Mouse (Mus musculus) heart, embryonic 10.5 days (tissue): ENCODE data around the gene Carns1. TPM values are rescaled to one million over a fixed set of nuclear protein-coding genes. Genes with fewer than 3 reads are reported as not detected.
"Not testable (repeated sequence)": the region's sequence is repeated elsewhere in the genome, so short reads cannot be mapped to it uniquely, and the experiment has no call there.

Experiments
- DNase-seq: peaks from one replicate; pipeline ENCODE4 v3.0.0-alpha.2; 2017; ENCODE audit warnings: low spot score
- H3K27ac ChIP-seq: fragments of 300-500 bp; sonication (generic); 2 replicates; pipeline ENCODE4 v1.5.1; 2016; ENCODE audit warnings: mild to moderate bottlenecking
- H3K27me3 ChIP-seq: fragments of 300-500 bp; sonication (generic); 2 replicates; pipeline ENCODE4 v1.6.1; 2016; ENCODE audit warnings: mild to moderate bottlenecking; ENCODE audit not compliant: poor library complexity, insufficient read depth, severe bottlenecking
- H3K36me3 ChIP-seq: fragments of 300-500 bp; sonication (generic); 2 replicates; pipeline ENCODE4 v1.6.1; 2016; ENCODE audit warnings: mild to moderate bottlenecking, moderate library complexity
- H3K4me1 ChIP-seq: fragments of 300-500 bp; sonication (generic); 2 replicates; pipeline ENCODE4 v1.6.1; 2016; ENCODE audit warnings: mild to moderate bottlenecking
- H3K4me3 ChIP-seq: fragments of 300-500 bp; sonication (generic); 2 replicates; pipeline ENCODE4 v1.5.1; 2016; ENCODE audit warnings: mild to moderate bottlenecking, moderate library complexity
- H3K9me3 ChIP-seq: fragments of 300-500 bp; sonication (generic); 2 replicates; pipeline ENCODE4 v1.6.1; 2016; ENCODE audit warnings: mild to moderate bottlenecking, moderate library complexity
- WGBS: fragments of 180-500 bp; shearing (Covaris S2); methylation state at CpG from one replicate; pipeline ENCODE4 v1.1.7; 2016; 5-methylcytosine and 5-hydroxymethylcytosine counted together
- polyA plus RNA-seq: library from polyadenylated mRNA; unstranded; fragments of >200 nt; fragmentation: Nextera tagmentation; extraction: Ambion mirVana; gene quantifications from 2 replicates; pipeline ENCODE4 v1.2.1, GENCODE M21; 2016

The Carns1 gene
- polyA plus RNA-seq, 1 experiment from 2014 or later, result 2.8 TPM

DNA sequence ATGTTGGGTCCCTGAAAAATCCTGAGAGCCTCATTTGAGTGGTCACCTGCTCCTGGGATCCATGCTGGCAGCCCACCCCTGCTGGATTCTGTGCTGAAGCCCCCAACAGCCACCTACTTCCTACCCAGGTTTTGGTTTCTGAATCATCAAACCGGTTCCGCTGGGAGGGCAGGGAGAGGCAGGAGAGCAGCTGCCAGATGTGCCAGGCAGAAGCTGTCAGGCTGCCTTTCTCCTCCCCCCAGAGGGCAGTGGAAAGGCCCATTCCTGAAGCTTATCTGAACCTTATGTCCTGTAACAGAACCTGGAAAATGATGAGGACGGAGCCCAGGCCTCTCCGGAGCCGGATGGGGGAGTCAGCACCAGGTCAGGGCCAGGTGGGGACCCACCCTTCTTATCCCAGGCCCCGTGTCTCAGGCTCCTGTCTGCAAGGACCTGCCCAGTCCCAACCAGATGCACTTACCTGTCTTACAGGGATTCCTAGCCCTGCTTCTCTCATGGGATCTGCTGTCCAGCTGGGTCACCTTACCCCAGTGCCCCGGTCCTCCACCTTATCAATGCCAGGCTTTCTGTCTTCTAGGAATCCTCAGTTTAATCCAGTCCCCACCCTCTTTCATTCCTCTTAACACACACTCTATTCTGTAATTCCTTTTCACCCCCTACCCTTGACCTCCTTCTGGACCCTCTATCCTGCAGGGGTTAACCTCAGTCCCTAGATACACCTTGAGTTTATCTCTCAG lies 48.4 kb downstream of the Carns1 start:
- Histone ChIP-seq H3K4me1 (peaks cover 19% of the 10 kb centered on the region), H3K27ac (peak overlapping the region; percentile 92), H3K9me3 (no peaks in the 10 kb centered on the region), H3K36me3 (peaks cover 40% of the 10 kb centered on the region), H3K27me3 (no peaks in the 10 kb centered on the region), H3K4me3 (peak overlapping the region; percentile 84)
- WGBS, result 67% methylated on average over 7 of the region's 7 CpGs
- no peak for DNase-seq

GRCm38 (mm10) chr19:4125741-4126696 lies 49.3 kb downstream of the Carns1 start, which contains the start of gene Aip:
Gene Aip, minus strand, starts transcription at chr19:4125858.
- H3K27ac ChIP-seq, result peak within 1 kb of the TSS; percentile 92
- H3K36me3 ChIP-seq, result peaks cover 31% of the 10 kb centered on the region
- peaks cover 22% of the 10 kb centered on the region for H3K4me1 ChIP-seq
- H3K9me3 ChIP-seq, result no peaks in the 10 kb centered on the region
- H3K4me3 ChIP-seq, result peak within 1 kb of the TSS; percentile 84
- H3K27me3 ChIP-seq, result no peaks in the 10 kb centered on the region
- DNase-seq, result peak; percentile 99
- WGBS, result 1% methylated on average over 64 of the region's 64 CpGs

- peaks cover 30% of the 10 kb centered on the region for H3K4me1 ChIP-seq
- peak overlapping the region; percentile 84 for H3K4me3 ChIP-seq
- peak overlapping the region; percentile 92 for H3K27ac ChIP-seq
- DNase-seq, H3K27me3 ChIP-seq, H3K9me3 ChIP-seq: not testable (repeated sequence)
- H3K36me3 ChIP-seq, result peaks cover 26% of the 10 kb centered on the region
- WGBS, result 18% methylated on average over 4 of the region's 4 CpGs
Measured at GRCm38 (mm10) chr19:4125268-4125667, 50.0 kb downstream of the Carns1 start.

DNA sequence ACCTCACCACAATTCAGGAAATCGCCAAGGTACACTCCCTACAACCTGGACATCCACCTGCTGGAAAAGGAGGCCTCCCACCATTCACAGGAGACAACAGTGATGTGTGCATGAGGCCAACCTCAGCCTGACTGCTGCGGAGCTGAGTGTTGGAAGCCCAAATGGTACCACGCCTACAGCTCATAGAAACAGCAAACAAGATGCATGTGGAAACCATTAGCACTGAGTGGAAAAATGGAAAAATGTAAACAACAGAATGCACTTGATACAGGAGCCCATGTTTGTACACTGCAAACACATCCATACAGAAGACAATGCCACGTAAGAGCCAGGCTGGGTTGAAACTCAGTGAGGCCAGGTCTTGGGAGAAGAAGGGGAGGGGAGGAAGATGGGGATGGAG lies 50.8 kb downstream of the Carns1 start:
- Histone ChIP-seq H3K27me3 (no peaks in the 10 kb centered on the region), H3K4me1 (peaks cover 28% of the 10 kb centered on the region), H3K27ac (no peak overlapping the region), H3K4me3 (no peak overlapping the region), H3K36me3 (peaks cover 19% of the 10 kb centered on the region), H3K9me3 (no peaks in the 10 kb centered on the region)
- 81% methylated on average over 4 of the region's 4 CpGs for WGBS
- no peak for DNase-seq

DNA sequence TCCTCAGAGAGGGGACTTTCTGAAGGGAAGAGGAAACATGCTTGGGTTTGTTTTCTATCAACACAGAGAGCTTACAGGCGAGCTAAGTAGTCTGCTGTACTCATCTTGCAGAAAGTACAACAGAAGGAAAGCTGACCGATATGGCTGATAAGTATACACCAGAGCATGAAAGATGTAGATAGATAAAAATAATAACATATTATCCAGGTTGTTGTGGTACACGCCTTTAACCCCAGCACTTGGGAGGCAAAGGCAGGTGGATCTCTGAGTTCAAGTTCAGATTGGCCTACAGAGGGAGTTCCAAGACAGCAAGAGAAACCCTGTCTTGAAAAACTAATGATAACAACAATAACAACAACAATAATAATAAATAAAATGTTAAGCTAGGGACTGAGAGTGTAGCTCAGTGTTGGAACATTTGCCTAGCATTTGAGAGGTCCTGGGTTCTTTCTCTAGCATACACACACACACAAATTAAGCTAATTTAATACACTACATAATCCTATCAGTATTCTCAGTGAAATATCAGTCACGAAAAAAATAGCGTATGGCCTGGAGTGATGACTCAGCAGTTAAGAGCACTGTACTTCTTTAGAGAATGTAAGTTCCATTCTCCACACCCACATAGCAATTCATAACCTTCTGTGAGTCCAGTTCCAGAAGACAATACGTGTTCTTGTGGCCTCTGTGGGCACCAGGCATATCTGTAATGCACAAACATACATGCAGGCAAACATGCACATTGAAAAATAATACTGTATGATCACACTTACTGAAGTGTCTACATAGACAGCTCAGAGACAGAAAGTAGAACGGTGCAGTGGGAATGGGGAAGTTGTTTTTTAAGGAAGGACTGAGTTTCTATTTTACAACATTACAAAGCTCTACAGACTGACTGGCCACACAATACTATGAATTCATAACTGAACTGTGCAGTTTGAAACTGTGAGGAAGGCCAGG lies 52.6 kb downstream of the Carns1 start:
- Histone ChIP-seq H3K36me3 (peaks cover 14% of the 10 kb centered on the region), H3K27me3 (no peaks in the 10 kb centered on the region), H3K27ac (no peak overlapping the region), H3K9me3 (no peaks in the 10 kb centered on the region), H3K4me1 (peaks cover 28% of the 10 kb centered on the region), H3K4me3 (no peak overlapping the region)
- DNase-seq, result no peak
- WGBS, result 79% methylated on average over 7 of the region's 7 CpGs

DNA sequence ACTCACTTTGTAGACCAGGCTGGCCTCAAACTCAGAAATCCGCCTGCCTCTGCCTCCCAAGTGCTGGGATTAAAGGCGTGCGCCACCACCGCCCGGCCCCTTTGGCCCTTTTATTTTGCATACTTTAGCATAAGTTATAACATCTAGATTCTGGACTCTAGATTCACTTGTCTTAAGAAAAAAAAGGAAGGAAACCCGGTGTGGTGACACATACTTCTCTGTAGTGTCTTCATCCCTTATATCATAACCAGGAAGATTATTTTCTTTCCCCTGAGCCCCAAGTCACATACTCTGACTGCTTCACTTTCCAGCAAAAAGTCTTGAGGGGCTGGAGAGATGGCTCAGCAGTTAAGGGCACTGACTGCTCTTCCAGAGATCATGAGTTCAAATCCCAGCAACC lies 53.4 kb downstream of the Carns1 start:
- not testable (repeated sequence) for DNase-seq, H3K27me3 ChIP-seq, H3K9me3 ChIP-seq, H3K4me3 ChIP-seq
- peaks cover 18% of the 10 kb centered on the region for H3K36me3 ChIP-seq
- peaks cover 20% of the 10 kb centered on the region for H3K4me1 ChIP-seq
- peak overlapping the region; percentile 89 for H3K27ac ChIP-seq
- 60% methylated on average over 6 of the region's 6 CpGs for WGBS

DNA sequence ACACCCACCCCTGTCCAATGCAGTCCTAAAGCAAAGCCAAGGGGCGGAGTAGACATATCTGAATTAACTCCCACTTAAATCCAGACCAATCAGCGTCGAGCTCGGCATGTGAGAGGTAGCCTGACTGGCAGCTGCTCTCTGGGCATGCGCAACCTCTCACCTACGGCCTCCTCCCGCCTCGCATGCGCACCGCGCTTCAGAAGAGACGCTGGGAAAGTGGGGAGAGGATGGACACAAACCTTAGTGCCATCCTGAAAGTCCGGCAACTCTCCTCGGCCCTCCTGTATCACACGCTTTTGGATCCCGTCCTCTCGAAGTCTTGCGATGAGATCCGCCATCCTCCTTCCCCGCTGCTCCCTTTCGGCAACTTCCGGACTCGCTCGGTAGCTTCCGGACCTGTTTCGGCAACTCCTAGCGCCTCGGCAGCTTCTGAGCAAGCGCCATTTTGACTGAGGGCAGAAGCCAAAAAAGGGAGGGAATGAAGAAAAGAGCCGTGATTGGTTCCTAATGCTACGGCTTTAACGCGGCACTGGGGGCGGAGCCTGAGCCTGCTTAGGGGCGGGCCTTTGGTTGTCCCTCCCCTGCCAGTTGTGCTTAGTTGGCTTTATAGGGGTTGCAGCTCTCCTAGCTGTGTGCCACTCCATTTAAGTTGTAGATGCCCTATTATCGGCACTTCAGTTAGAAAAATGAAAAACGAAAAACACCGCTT lies 54.0 kb downstream of the Carns1 start:
- Histone ChIP-seq H3K4me1 (peaks cover 14% of the 10 kb centered on the region; the same call in 1 of the 2 replicates), H3K4me3 (peak overlapping the region; percentile 62), H3K27me3 (no peaks in the 10 kb centered on the region), H3K36me3 (peaks cover 24% of the 10 kb centered on the region), H3K27ac (peak overlapping the region; percentile 89), H3K9me3 (no peaks in the 10 kb centered on the region)
- DNase-seq, result peak; percentile 98
- WGBS, result 4% methylated on average over 38 of the region's 38 CpGs

DNA sequence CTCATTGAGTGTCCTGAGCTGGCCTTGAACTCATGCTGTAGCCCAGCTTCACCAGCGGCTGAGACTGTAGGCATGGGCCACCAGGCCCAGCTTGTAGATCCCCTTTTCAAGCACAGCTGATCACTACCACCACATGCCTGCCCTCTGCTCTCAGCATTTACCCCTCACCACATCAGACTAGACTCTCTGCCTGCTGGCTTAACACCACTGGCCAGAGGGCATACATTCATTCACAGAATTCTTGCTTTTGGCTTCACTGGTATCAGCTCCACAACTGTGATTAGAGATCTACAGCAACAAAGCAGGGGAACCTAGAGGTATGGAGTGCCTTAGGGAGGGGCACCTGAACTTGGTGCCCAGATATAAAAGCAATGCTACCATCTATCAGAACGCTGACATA lies 54.8 kb downstream of the Carns1 start:
- H3K27me3 ChIP-seq, result no peaks in the 10 kb centered on the region
- no peak overlapping the region for H3K27ac ChIP-seq
- 89% methylated on average over 2 of the region's 2 CpGs for WGBS
- H3K4me3 ChIP-seq, result peak overlapping the region; percentile 62
- peaks cover 13% of the 10 kb centered on the region; the same call in 1 of the 2 replicates for H3K4me1 ChIP-seq
- peaks cover 32% of the 10 kb centered on the region for H3K36me3 ChIP-seq
- H3K9me3 ChIP-seq, result no peaks in the 10 kb centered on the region
- no peak for DNase-seq

DNA sequence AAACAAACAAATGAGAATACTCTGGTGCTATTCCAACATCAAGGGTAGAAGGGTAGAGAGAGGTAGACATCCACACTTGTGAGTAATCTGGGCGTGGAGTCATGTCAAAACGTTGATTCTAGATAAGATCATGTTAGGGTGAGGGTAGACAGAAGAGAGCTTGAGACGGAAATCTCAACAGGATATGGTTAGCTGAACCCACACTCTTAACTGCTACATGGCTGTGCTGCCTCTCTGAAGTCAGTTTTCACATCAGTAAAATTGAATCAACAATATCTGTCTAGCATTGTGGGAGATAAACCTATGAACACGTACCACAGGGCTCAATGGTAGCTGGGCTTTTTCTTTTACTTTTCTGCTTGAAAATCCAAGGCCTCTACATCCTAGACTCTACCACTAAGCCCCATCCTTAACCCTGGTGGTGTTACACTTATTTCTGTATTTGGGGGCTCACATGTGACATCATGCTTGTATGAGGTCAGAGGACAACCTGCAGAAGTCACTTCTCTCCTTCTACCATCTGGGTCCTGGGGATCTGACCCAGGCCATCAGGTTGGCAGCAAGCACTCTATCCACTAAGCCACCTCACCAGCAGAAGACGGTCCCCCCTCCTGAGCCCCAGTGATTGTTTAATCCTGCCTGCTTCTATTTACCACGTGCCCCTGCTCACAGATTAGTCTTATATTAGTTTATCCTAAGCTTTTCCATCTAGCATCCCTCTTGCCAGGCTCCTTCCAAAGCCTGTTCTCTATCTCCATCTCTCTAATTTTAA lies 55.4 kb downstream of the Carns1 start:
- Histone ChIP-seq H3K27ac (no peak overlapping the region), H3K4me1 (peaks cover 15% of the 10 kb centered on the region; the same call in 1 of the 2 replicates), H3K4me3 (peak overlapping the region; percentile 62; the same call in 1 of the 2 replicates), H3K27me3 (no peaks in the 10 kb centered on the region), H3K9me3 (no peaks in the 10 kb centered on the region), H3K36me3 (peaks cover 38% of the 10 kb centered on the region)
- WGBS, result 81% methylated on average over 6 of the region's 6 CpGs
- no peak for DNase-seq

DNA sequence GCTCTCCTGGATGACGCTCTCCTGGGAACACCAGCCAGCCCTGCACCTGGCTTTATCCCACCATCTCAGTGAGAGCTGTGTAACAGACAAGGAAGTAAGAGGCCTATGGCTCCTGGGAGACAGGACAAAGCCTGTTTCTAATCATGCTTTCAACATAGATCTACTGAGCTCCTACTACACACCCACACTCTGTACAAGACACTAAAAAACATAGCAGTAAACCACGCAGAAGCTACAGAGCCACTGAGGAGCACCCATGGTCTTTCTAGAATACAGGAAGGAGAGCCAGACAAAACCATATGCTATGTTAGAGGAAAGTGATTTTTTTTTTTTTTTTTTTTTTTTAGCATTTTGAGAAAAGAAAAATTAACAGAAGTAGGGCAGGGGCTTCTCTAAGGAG lies 56.9 kb downstream of the Carns1 start:
- no peaks in the 10 kb centered on the region for H3K9me3 ChIP-seq
- H3K4me3 ChIP-seq, result no peak overlapping the region
- DNase-seq, result no peak
- H3K27ac ChIP-seq, result no peak overlapping the region
- H3K4me1 ChIP-seq, result peaks cover 30% of the 10 kb centered on the region
- peaks cover 53% of the 10 kb centered on the region for H3K36me3 ChIP-seq
- H3K27me3 ChIP-seq, result no peaks in the 10 kb centered on the region
- WGBS, result 90% methylated on average over 2 of the region's 2 CpGs

- Histone ChIP-seq H3K4me3 (no peak overlapping the region), H3K9me3 (no peaks in the 10 kb centered on the region), H3K36me3 (peaks cover 66% of the 10 kb centered on the region), H3K4me1 (peaks cover 33% of the 10 kb centered on the region), H3K27me3 (no peaks in the 10 kb centered on the region), H3K27ac (no peak overlapping the region)
- no peak for DNase-seq
- WGBS, result 96% methylated on average over 7 of the region's 7 CpGs
Measured at GRCm38 (mm10) chr19:4117006-4117405, 58.3 kb downstream of the Carns1 start.
